Mouse (Mus musculus): ENCODE measurements at regions not wholly inside any gene's neighbourhood (a gene's known extent, or its start where the extent isn't known, plus 50 kb on each side); places are given as distances from the start of the nearest gene placed in this dataset.

- Histone ChIP-seq H3K27me3 (ENCODE audit: control insufficient read depth, insufficient read depth, low read length) (no peaks in the 10 kb centered on the region), H3K4me3 (ENCODE audit: low read depth, low read length) (no peak overlapping the region), H3K9ac (ENCODE audit: low read length) (no peak overlapping the region), H3K9me3 (ENCODE audit: control insufficient read depth, low read length) (no peaks in the 10 kb centered on the region), H3K4me1 (replicated peaks; ENCODE audit: control insufficient read depth, insufficient read depth) (no peaks in the 10 kb centered on the region), H3K4me2 (replicated peaks; ENCODE audit: low read depth) (no peak overlapping the region), H3K27ac (replicated peaks) (no peak overlapping the region), H3K36me3 (ENCODE audit: control insufficient read depth, insufficient read depth, low read length) (no peaks in the 10 kb centered on the region)
- 76% methylated on average over 8 of the region's 8 CpGs for WGBS
- TF ChIP-seq EP300 (optimal IDR thresholded peaks at IDR 0.05) (no peak), CTCF (IDR thresholded peaks at IDR 0.05; ENCODE audit: low read depth) (no peak)
- DNase-seq (ENCODE audit: low spot score) (no peak), ATAC-seq (ENCODE audit: low FRiP score, low TSS enrichment) (no peak)
These were observed 58.3 kb downstream of the Erv3 start for GRCm38 (mm10) chr2:131801212-131801611.

- Histone ChIP-seq H3K36me3 (ENCODE audit: control insufficient read depth, insufficient read depth, low read length) (no peaks in the 10 kb centered on the region), H3K27me3 (ENCODE audit: control insufficient read depth, insufficient read depth, low read length) (no peaks in the 10 kb centered on the region), H3K9me3 (ENCODE audit: control insufficient read depth, low read length) (no peaks in the 10 kb centered on the region), H3K9ac (ENCODE audit: low read length) (no peak overlapping the region), H3K27ac (replicated peaks) (no peak overlapping the region), H3K4me3 (ENCODE audit: low read depth, low read length) (no peak overlapping the region), H3K4me2 (replicated peaks; ENCODE audit: low read depth) (no peak overlapping the region), H3K4me1 (replicated peaks; ENCODE audit: control insufficient read depth, insufficient read depth) (no peaks in the 10 kb centered on the region)
- ATAC-seq (ENCODE audit: low FRiP score, low TSS enrichment) (no peak), DNase-seq (ENCODE audit: low spot score) (no peak)
- WGBS, result 85% methylated on average over 8 of the region's 8 CpGs
- no peak for TF ChIP-seq CTCF (IDR thresholded peaks at IDR 0.05; ENCODE audit: low read depth)
- TF ChIP-seq EP300 (optimal IDR thresholded peaks at IDR 0.05), result no peak
These were observed 59.2 kb downstream of the Erv3 start for GRCm38 (mm10) chr2:131800126-131800894.

GRCm38 (mm10) chr2:131799486-131799885 is 60.1 kb downstream of the Erv3 start:
- ATAC-seq (ENCODE audit: low FRiP score, low TSS enrichment) (no peak), DNase-seq (ENCODE audit: low spot score) (no peak)
- Histone ChIP-seq H3K4me1 (replicated peaks; ENCODE audit: control insufficient read depth, insufficient read depth) (no peaks in the 10 kb centered on the region), H3K9me3 (ENCODE audit: control insufficient read depth, low read length) (no peaks in the 10 kb centered on the region), H3K27me3 (ENCODE audit: control insufficient read depth, insufficient read depth, low read length) (no peaks in the 10 kb centered on the region), H3K9ac (ENCODE audit: low read length) (no peak overlapping the region), H3K4me2 (replicated peaks; ENCODE audit: low read depth) (no peak overlapping the region), H3K27ac (replicated peaks) (no peak overlapping the region), H3K4me3 (ENCODE audit: low read depth, low read length) (no peak overlapping the region), H3K36me3 (ENCODE audit: control insufficient read depth, insufficient read depth, low read length) (no peaks in the 10 kb centered on the region)
- WGBS, result 71% methylated on average over 7 of the region's 7 CpGs
- TF ChIP-seq CTCF (IDR thresholded peaks at IDR 0.05; ENCODE audit: low read depth), result no peak

- no peak overlapping the region for H3K4me3 ChIP-seq (ENCODE audit: low read depth, low read length)
- H3K4me1 ChIP-seq (replicated peaks; ENCODE audit: control insufficient read depth, insufficient read depth), result no peaks in the 10 kb centered on the region
- H3K9me3 ChIP-seq (ENCODE audit: control insufficient read depth, low read length), result no peaks in the 10 kb centered on the region
- no peaks in the 10 kb centered on the region for H3K36me3 ChIP-seq (ENCODE audit: control insufficient read depth, insufficient read depth, low read length)
- H3K4me2 ChIP-seq (replicated peaks; ENCODE audit: low read depth), result no peak overlapping the region
- no peak for DNase-seq (ENCODE audit: low spot score)
- no peaks in the 10 kb centered on the region for H3K27me3 ChIP-seq (ENCODE audit: control insufficient read depth, insufficient read depth, low read length)
- WGBS, result 39% methylated on average over 9 of the region's 9 CpGs
- H3K27ac ChIP-seq (replicated peaks), result no peak overlapping the region
- ATAC-seq (ENCODE audit: low FRiP score, low TSS enrichment), result no peak
- no peak overlapping the region for H3K9ac ChIP-seq (ENCODE audit: low read length)
- TF ChIP-seq EP300 (optimal IDR thresholded peaks at IDR 0.05), result no peak
- no peak for TF ChIP-seq CTCF (IDR thresholded peaks at IDR 0.05; ENCODE audit: low read depth)
These were observed 62.4 kb downstream of the Erv3 start for GRCm38 (mm10) chr2:131797001-131797693.

- DNase-seq (ENCODE audit: low spot score) (no peak), ATAC-seq (ENCODE audit: low FRiP score, low TSS enrichment) (no peak)
- TF ChIP-seq CTCF (IDR thresholded peaks at IDR 0.05; ENCODE audit: low read depth) (no peak), EP300 (optimal IDR thresholded peaks at IDR 0.05) (no peak)
- no peak overlapping the region for H3K4me3 ChIP-seq (ENCODE audit: low read depth, low read length)
- no peaks in the 10 kb centered on the region for H3K9me3 ChIP-seq (ENCODE audit: control insufficient read depth, low read length)
- H3K27ac ChIP-seq (replicated peaks), result no peak overlapping the region
- H3K27me3 ChIP-seq (ENCODE audit: control insufficient read depth, insufficient read depth, low read length), result no peaks in the 10 kb centered on the region
- no peaks in the 10 kb centered on the region for H3K4me1 ChIP-seq (replicated peaks; ENCODE audit: control insufficient read depth, insufficient read depth)
- no peak overlapping the region for H3K4me2 ChIP-seq (replicated peaks; ENCODE audit: low read depth)
- WGBS, result 85% methylated on average over 1 of the region's 1 CpGs
- no peaks in the 10 kb centered on the region for H3K36me3 ChIP-seq (ENCODE audit: control insufficient read depth, insufficient read depth, low read length)
- H3K9ac ChIP-seq (ENCODE audit: low read length), result no peak overlapping the region
These were observed 84.2 kb downstream of the Erv3 start for GRCm38 (mm10) chr2:131775381-131775780.

GRCm38 (mm10) chr2:131773691-131774090 is 85.9 kb downstream of the Erv3 start:
- no peaks in the 10 kb centered on the region for H3K36me3 ChIP-seq (ENCODE audit: control insufficient read depth, insufficient read depth, low read length)
- H3K27ac ChIP-seq (replicated peaks), result no peak overlapping the region
- WGBS, result 59% methylated on average over 4 of the region's 4 CpGs
- H3K4me2 ChIP-seq (replicated peaks; ENCODE audit: low read depth), result no peak overlapping the region
- ATAC-seq (ENCODE audit: low FRiP score, low TSS enrichment) (no peak), DNase-seq (ENCODE audit: low spot score) (no peak)
- H3K4me3 ChIP-seq (ENCODE audit: low read depth, low read length), result no peak overlapping the region
- H3K9ac ChIP-seq (ENCODE audit: low read length), result no peak overlapping the region
- no peaks in the 10 kb centered on the region for H3K9me3 ChIP-seq (ENCODE audit: control insufficient read depth, low read length)
- TF ChIP-seq EP300 (optimal IDR thresholded peaks at IDR 0.05) (no peak), CTCF (IDR thresholded peaks at IDR 0.05; ENCODE audit: low read depth) (no peak)
- no peaks in the 10 kb centered on the region for H3K4me1 ChIP-seq (replicated peaks; ENCODE audit: control insufficient read depth, insufficient read depth)
- H3K27me3 ChIP-seq (ENCODE audit: control insufficient read depth, insufficient read depth, low read length), result no peaks in the 10 kb centered on the region

All from stomach, postnatal 0 days (tissue).